Mouse (Mus musculus): ENCODE results near the gene Bag6.

Gene Bag6

DNA sequence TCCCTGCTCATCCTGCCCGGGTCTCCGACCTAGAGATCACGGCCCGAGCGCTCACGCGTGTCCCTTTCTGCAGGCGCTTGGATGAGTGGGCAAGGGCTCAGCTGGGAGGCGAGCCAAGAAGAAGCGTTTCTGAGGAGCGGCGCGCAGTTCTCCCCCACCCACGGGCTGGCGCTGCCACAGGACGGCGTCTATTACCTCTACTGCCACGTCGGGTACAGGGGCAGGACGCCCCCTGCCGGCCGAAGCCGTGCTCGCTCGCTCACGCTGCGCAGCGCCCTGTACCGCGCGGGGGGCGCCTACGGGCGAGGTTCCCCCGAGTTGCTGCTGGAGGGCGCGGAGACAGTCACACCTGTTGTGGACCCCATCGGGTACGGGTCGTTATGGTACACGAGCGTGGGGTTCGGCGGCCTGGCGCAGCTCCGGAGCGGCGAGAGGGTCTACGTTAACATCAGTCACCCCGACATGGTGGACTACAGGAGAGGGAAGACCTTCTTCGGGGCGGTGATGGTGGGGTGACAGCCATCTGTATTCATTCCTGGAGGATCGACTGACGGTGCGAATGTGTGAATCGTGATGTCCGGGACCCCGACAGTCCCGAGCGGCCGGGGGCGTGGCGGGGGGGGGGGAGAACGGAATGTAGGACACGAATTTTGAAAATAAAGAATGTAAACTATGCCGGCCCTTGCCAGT, 60.8 kb downstream of the Bag6 start:
- DNase-seq (ENCODE audit: low read depth) = peak; percentile 55

DNA sequence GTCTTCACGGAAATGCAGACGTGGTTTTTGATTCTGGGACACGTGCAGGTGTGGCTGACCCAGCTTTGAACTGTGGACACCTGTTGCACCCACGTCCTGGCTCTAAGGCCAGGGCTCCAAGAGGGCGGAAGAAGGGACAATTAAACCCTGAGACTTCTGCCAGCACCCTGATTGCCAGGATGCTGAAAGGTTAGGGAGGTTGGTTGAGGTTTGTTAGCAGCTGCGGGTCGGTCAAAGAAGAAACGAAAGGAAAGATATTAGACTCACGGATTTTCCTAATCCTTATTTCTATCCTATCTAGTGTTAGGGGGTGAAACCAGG, 61.3 kb downstream of the Bag6 start:
- no peak for DNase-seq (ENCODE audit: low read depth)
